Mouse (Mus musculus): ENCODE data around the gene Agbl2. TPM values are rescaled to one million over a fixed set of nuclear protein-coding genes. Genes with fewer than 3 reads are reported as not detected.

Gene Agbl2
- total RNA-seq (2014; rRNA removed) (0.24 and 1.1 TPM in 2 replicates), polyA plus RNA-seq (2015; fragmentation: Nextera tagmentation; extraction: Ambion mirVana) (0.34 and 0.39 TPM in 2 replicates)

GRCm38 (mm10) chr2:90782458-90782857 lies at the start of gene Agbl2:
Gene Agbl2 (plus strand): TSS chr2:90782727.
- H3K36me3 ChIP-seq (ENCODE audit: insufficient read depth, low read length) = peaks cover 27% of the 10 kb centered on the region
- peak within 1 kb of the TSS; percentile 22 for H3K4me3 ChIP-seq (ENCODE audit: low read depth, low read length)
- DNase-seq (ENCODE audit: low spot score) (peak; percentile 12), ATAC-seq (ENCODE audit: low FRiP score) (peak; percentile 62)
- no peak within 1 kb of the TSS for H3K27ac ChIP-seq (ENCODE audit: low read depth, low read length)
- peaks cover 4% of the 10 kb centered on the region; the same call in 1 of the 2 replicates for H3K27me3 ChIP-seq (ENCODE audit: insufficient read depth, low read length)
- TF ChIP-seq CTCF (IDR thresholded peaks at IDR 0.05) = no peak
- 0 out of 2 replicates have a peak within 1 kb of the TSS, but pooled peaks have one; percentile 2 for H3K9ac ChIP-seq (replicated peaks; ENCODE audit: low read length, poor library complexity, severe bottlenecking)
- 5% methylated on average over 11 of the region's 11 CpGs for WGBS
- H3K4me2 ChIP-seq (ENCODE audit: low read depth, low read length, poor library complexity, severe bottlenecking) = peak within 1 kb of the TSS; percentile 57
- no peaks in the 10 kb centered on the region; the same call in 1 of the 2 replicates for H3K4me1 ChIP-seq (ENCODE audit: insufficient read depth, low read length)
- H3K9me3 ChIP-seq (ENCODE audit: low read length) = no peaks in the 10 kb centered on the region

- Histone ChIP-seq H3K4me3 (ENCODE audit: low read depth, low read length) (no peak overlapping the region), H3K36me3 (ENCODE audit: insufficient read depth, low read length) (peaks cover 53% of the 10 kb centered on the region), H3K9ac (replicated peaks; ENCODE audit: low read length, poor library complexity, severe bottlenecking) (no peak overlapping the region), H3K27me3 (ENCODE audit: insufficient read depth, low read length) (no peaks in the 10 kb centered on the region), H3K9me3 (ENCODE audit: low read length) (no peaks in the 10 kb centered on the region), H3K27ac (ENCODE audit: low read depth, low read length) (no peak overlapping the region), H3K4me2 (ENCODE audit: low read depth, low read length, poor library complexity, severe bottlenecking) (no peak overlapping the region), H3K4me1 (ENCODE audit: insufficient read depth, low read length) (no peaks in the 10 kb centered on the region)
- WGBS = 93% methylated on average over 11 of the region's 11 CpGs
- ATAC-seq (ENCODE audit: low FRiP score) = no peak
- TF ChIP-seq CTCF (IDR thresholded peaks at IDR 0.05) = no peak
- no peak for DNase-seq (ENCODE audit: low spot score)
Measured at GRCm38 (mm10) chr2:90735326-90735725, 47.2 kb upstream of the Agbl2 start.

GRCm38 (mm10) chr2:90738801-90739200 lies 43.7 kb upstream of the Agbl2 start:
- TF ChIP-seq CTCF (IDR thresholded peaks at IDR 0.05) = no peak

GRCm38 (mm10) chr2:90739327-90739726 lies 43.2 kb upstream of the Agbl2 start:
- Histone ChIP-seq H3K9ac (replicated peaks; ENCODE audit: low read length, poor library complexity, severe bottlenecking) (no peak overlapping the region), H3K27ac (ENCODE audit: low read depth, low read length) (no peak overlapping the region), H3K4me3 (ENCODE audit: low read depth, low read length) (no peak overlapping the region), H3K9me3 (ENCODE audit: low read length) (no peaks in the 10 kb centered on the region), H3K4me1 (ENCODE audit: insufficient read depth, low read length) (no peaks in the 10 kb centered on the region), H3K27me3 (ENCODE audit: insufficient read depth, low read length) (no peaks in the 10 kb centered on the region), H3K4me2 (ENCODE audit: low read depth, low read length, poor library complexity, severe bottlenecking) (no peak overlapping the region), H3K36me3 (ENCODE audit: insufficient read depth, low read length) (peaks cover 31% of the 10 kb centered on the region)
- no peak for TF ChIP-seq CTCF (IDR thresholded peaks at IDR 0.05)
- ATAC-seq (ENCODE audit: low FRiP score) = no peak
- DNase-seq (ENCODE audit: low spot score) = no peak
- 95% methylated on average over 3 of the region's 3 CpGs for WGBS

More at GRCm38 (mm10) chr2:90738801-90739200, 43.7 kb upstream of the Agbl2 start:
- no peaks in the 10 kb centered on the region for H3K4me1 ChIP-seq (ENCODE audit: insufficient read depth, low read length)
- ATAC-seq (ENCODE audit: low FRiP score) (no peak), DNase-seq (ENCODE audit: low spot score) (no peak)
- H3K27ac ChIP-seq (ENCODE audit: low read depth, low read length) = no peak overlapping the region
- H3K36me3 ChIP-seq (ENCODE audit: insufficient read depth, low read length) = peaks cover 31% of the 10 kb centered on the region
- no peaks in the 10 kb centered on the region for H3K27me3 ChIP-seq (ENCODE audit: insufficient read depth, low read length)
- 80% methylated on average over 3 of the region's 3 CpGs for WGBS
- no peak overlapping the region for H3K9ac ChIP-seq (replicated peaks; ENCODE audit: low read length, poor library complexity, severe bottlenecking)
- no peaks in the 10 kb centered on the region for H3K9me3 ChIP-seq (ENCODE audit: low read length)
- no peak overlapping the region for H3K4me2 ChIP-seq (ENCODE audit: low read depth, low read length, poor library complexity, severe bottlenecking)
- H3K4me3 ChIP-seq (ENCODE audit: low read depth, low read length) = no peak overlapping the region

- DNase-seq (ENCODE audit: low spot score) = no peak
- no peak for TF ChIP-seq CTCF (IDR thresholded peaks at IDR 0.05)
- 92% methylated on average over 5 of the region's 5 CpGs for WGBS
- H3K9me3 ChIP-seq (ENCODE audit: low read length) = no peaks in the 10 kb centered on the region
- H3K4me2 ChIP-seq (ENCODE audit: low read depth, low read length, poor library complexity, severe bottlenecking) = no peak overlapping the region
- no peaks in the 10 kb centered on the region for H3K27me3 ChIP-seq (ENCODE audit: insufficient read depth, low read length)
- H3K36me3 ChIP-seq (ENCODE audit: insufficient read depth, low read length) = peaks cover 25% of the 10 kb centered on the region
- no peak overlapping the region for H3K27ac ChIP-seq (ENCODE audit: low read depth, low read length)
- H3K9ac ChIP-seq (replicated peaks; ENCODE audit: low read length, poor library complexity, severe bottlenecking) = no peak overlapping the region
- H3K4me1 ChIP-seq (ENCODE audit: insufficient read depth, low read length) = no peaks in the 10 kb centered on the region
- ATAC-seq (ENCODE audit: low FRiP score) = no peak
- H3K4me3 ChIP-seq (ENCODE audit: low read depth, low read length) = no peak overlapping the region
Measured at GRCm38 (mm10) chr2:90739921-90740320, 42.6 kb upstream of the Agbl2 start.

- 0 out of 2 replicates have a peak overlapping the region, but pooled peaks have one; percentile 34 for H3K9ac ChIP-seq (replicated peaks; ENCODE audit: low read length, poor library complexity, severe bottlenecking)
- H3K36me3 ChIP-seq (ENCODE audit: insufficient read depth, low read length) = no peaks in the 10 kb centered on the region; the same call in 1 of the 2 replicates
- no peak for TF ChIP-seq CTCF (IDR thresholded peaks at IDR 0.05)
- 61% methylated on average over 12 of the region's 12 CpGs for WGBS
- no peaks in the 10 kb centered on the region for H3K27me3 ChIP-seq (ENCODE audit: insufficient read depth, low read length)
- peak overlapping the region; percentile 59 for H3K4me3 ChIP-seq (ENCODE audit: low read depth, low read length)
- H3K4me2 ChIP-seq (ENCODE audit: low read depth, low read length, poor library complexity, severe bottlenecking) = peak overlapping the region; percentile 39
- peaks cover 2% of the 10 kb centered on the region; the same call in 1 of the 2 replicates for H3K4me1 ChIP-seq (ENCODE audit: insufficient read depth, low read length)
- peak; percentile 0; the same call in 1 of the 2 replicates for ATAC-seq (ENCODE audit: low FRiP score)
- peak overlapping the region; percentile 88 for H3K27ac ChIP-seq (ENCODE audit: low read depth, low read length)
- DNase-seq (ENCODE audit: low spot score) = no peak
- H3K9me3 ChIP-seq (ENCODE audit: low read length) = no peaks in the 10 kb centered on the region
Measured at GRCm38 (mm10) chr2:90744285-90745052, 38.1 kb upstream of the Agbl2 start.
